Mouse (Mus musculus) layer of hippocampus, postnatal 14 days (tissue): ENCODE measurements at regions not wholly inside any gene's neighbourhood (a gene's known extent, or its start where the extent isn't known, plus 50 kb on each side); places are given as distances from the start of the nearest gene placed in this dataset.

ENCODE experiments used
- DNase-seq, 2 experiments: peaks; one replicate each; pipeline ENCODE4 v3.0.0; 2021 to 2022; ENCODE audit warnings: low spot score in 2 of 2, mixed read lengths in 1 of 2

- DNase-seq = no peak
Observed at GRCm38 (mm10) chr9:82712769-82713733, 116.3 kb upstream of the Irak1bp1 start.

GRCm38 (mm10) chr9:82728652-82729051 lies 100.7 kb upstream of the Irak1bp1 start:
- DNase-seq = no peak

GRCm38 (mm10) chr9:82729646-82730045 lies 99.7 kb upstream of the Irak1bp1 start:
- DNase-seq = no peak

GRCm38 (mm10) chr9:82733024-82733585 lies 96.2 kb upstream of the Irak1bp1 start:
- DNase-seq = no peak

GRCm38 (mm10) chr9:82734959-82735358 lies 94.4 kb upstream of the Irak1bp1 start:
- DNase-seq = no peak

GRCm38 (mm10) chr9:82759979-82760378 lies 69.4 kb upstream of the Irak1bp1 start:
- no peak for DNase-seq

GRCm38 (mm10) chr9:82760682-82761468 lies 68.5 kb upstream of the Irak1bp1 start:
- no peak for DNase-seq

GRCm38 (mm10) chr9:82763651-82764050 lies 65.7 kb upstream of the Irak1bp1 start:
- DNase-seq = no peak
